Mouse (Mus musculus) heart, adult 2 months (tissue): ENCODE data around the gene Tubb1.

Source experiments
- EP300 ChIP-seq: fragments of 200-500 bp; IDR thresholded peaks from 2 replicates; pipeline ENCODE4 v1.6.1; 2011; ENCODE audit warnings: low read depth, low read length, control low read depth; ENCODE audit not compliant: insufficient read depth
- POLR2A ChIP-seq: fragments of 200-500 bp; IDR thresholded peaks from 2 replicates; pipeline ENCODE4 v1.6.1; 2011; ENCODE audit warnings: mild to moderate bottlenecking, low read depth, low read length, control low read depth; ENCODE audit not compliant: insufficient read depth

- TF ChIP-seq POLR2A (no peak), EP300 (no peak)
Measured at GRCm38 (mm10) chr2:174478746-174479145, 28.3 kb downstream of the Tubb1 start.
